Mouse (Mus musculus) T-cell, adult 2 months (primary cell): ENCODE measurements around the gene Gsg1l.

Experiments used
- DNase-seq: peaks from one replicate; pipeline ENCODE4 v3.0.0; 2022; ENCODE audit warnings: low spot score

Gsg1l gene

GRCm38 (mm10) chr7:125864026-125864425 is 218.2 kb downstream of the Gsg1l start:
- DNase-seq = no peak

GRCm38 (mm10) chr7:125860421-125860820 is 221.8 kb downstream of the Gsg1l start:
- no peak for DNase-seq

GRCm38 (mm10) chr7:125859564-125859963 is 222.6 kb downstream of the Gsg1l start:
- no peak for DNase-seq

GRCm38 (mm10) chr7:125847528-125847866 is 234.7 kb downstream of the Gsg1l start:
- DNase-seq = no peak

- DNase-seq = no peak
Measured at GRCm38 (mm10) chr7:125846866-125847527, 235.2 kb downstream of the Gsg1l start.

GRCm38 (mm10) chr7:125845611-125846010 is 236.6 kb downstream of the Gsg1l start:
- no peak for DNase-seq

GRCm38 (mm10) chr7:125838078-125838742 is 244.0 kb downstream of the Gsg1l start:
- DNase-seq = no peak

- no peak for DNase-seq
Measured at GRCm38 (mm10) chr7:125833471-125833870, 248.7 kb downstream of the Gsg1l start.

GRCm38 (mm10) chr7:125832767-125833166 is 249.4 kb downstream of the Gsg1l start:
- no peak for DNase-seq

GRCm38 (mm10) chr7:125829121-125829666 is 253.0 kb downstream of the Gsg1l start:
- DNase-seq = no peak

GRCm38 (mm10) chr7:125828561-125828960 is 253.7 kb downstream of the Gsg1l start:
- DNase-seq = no peak
